Mouse (Mus musculus) embryo, embryonic 11.5 days (tissue): ENCODE data around the gene 2410015M20Rik.
"Not testable (repeated sequence)": the region's sequence is repeated elsewhere in the genome, so short reads cannot be mapped to it uniquely, and the experiment has no call there.

ENCODE experiments used
- DNase-seq: peaks from one replicate; pipeline ENCODE4 v3.0.0-alpha.2; 2012; ENCODE audit warnings: low read depth, low spot score

Gene 2410015M20Rik

DNA sequence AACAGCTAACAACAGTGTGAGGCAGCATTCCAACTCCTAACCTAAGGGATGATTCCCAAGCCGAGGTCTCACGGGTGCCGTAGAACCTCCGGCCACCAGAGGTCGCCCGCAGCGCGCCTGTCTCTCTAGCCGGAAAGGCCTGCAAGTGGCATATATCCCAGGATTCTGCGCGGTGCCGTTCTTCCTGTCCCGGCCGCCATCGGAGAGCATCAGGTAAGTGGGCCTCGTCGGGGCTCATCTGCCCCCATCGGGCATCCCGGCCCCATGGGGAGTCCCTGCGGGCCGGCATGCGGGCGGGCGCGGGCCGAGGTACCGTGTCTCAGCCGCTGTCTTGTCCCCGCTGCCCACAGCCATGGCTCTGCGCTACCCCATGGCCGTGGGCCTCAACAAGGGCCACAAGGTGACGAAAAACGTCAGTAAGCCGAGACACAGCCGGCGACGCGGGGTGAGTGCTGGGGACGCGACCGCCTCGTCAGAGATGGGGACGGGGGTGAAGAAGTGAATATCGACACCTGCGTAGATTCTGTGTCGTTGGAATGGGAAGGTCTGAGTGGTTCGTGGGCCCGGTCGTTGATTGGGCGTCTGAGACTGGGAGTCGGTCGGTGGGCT is 3.8 kb upstream of the 2410015M20Rik start, which contains the start of gene Rpl36:
TSS of gene Rpl36 (plus strand) at position 181 of the 609 bp plus-strand sequence.
- peak; percentile 85 for DNase-seq

DNA sequence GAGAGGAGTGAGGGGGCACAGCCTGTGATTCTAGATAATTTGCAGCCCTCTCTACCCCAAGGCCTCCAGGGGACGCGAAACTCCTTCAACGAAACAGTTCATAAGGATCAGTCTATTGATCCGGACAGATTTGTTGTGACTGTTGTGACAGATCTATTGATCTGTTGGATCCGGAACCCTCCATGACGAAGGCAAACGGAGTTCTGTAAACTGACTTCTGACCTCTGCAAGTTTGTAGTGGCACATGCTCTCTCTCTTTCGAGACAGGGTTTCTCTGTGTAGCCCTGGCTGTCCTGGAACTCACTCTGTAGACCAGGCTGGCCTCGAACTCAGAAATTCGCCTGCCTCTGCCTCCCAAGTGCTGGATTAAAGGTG is 3.0 kb upstream of the 2410015M20Rik start:
- DNase-seq: not testable (repeated sequence)

DNA sequence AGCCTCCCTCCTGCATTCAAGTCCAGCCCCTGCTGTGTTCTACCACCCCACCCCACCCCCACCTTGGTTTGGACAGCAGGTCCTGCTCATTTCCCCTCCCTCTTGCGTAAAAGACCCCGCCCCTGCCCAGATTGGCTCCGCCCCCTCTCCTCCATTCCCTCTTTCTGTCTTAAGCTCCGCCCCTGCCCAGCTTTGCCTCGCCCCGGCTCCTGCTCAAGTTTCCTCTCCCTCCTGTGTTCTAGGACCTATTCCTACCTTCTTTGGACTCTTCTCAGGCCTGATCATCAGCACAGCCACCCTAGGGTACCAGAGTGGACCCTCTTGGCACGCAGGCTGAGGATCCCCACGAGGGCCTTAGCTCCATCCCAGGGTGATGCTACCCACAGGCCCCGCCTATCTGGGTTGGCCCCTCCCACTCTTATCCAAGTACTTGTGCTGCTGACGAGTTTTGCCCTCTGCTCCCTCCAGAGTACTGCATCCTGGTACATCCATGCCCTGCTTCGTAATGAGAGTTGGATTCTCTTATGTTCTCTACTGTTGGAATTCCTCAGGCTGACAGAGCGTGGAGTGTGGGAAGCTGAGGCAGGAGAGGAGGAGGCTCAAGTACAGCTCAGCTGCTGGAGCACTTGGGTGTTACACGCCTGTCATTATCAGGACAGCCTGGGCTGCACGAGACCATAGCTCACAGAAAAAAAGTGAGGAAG is 2.4 kb upstream of the 2410015M20Rik start:
- DNase-seq: no peak

DNA sequence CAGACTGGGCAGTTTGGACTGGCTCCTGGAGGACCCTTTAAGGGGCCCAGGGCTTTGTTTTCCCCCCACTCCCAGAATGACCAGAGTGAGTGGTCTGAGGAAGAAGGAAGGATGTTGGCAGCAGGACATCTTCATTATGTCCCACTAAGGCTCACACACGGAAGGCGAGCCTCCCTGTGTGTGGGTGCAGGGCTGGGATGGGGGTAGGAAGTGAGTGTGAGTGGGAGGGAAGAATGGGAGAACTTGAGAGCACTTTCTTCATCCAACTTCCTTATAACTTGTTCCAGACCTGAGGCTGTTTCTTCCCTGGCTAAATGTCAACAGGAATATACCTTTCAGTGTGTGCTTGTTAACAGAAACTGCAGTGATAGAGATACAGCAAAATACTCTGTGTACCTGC is 1.8 kb upstream of the 2410015M20Rik start:
- DNase-seq: no peak

DNA sequence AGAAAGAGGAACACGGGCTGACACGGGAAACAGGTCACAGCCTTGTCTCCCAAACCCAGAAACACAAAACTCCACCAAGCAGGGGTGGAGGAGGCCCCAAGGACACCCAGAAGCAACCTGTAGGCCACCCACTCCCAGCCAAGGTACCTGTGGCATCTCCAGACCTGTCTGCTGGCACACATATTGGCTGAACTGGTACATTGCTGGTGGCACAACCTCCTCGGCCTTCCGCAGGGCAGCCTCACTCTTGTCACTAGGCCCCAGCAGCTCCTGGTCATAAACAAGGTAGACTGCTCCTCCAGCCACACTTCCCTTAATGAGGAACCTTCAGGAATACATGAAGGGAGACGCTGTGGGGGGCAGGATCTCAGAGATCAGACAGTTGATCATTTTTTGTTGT is 872 bp downstream of the 2410015M20Rik start:
- DNase-seq: no peak

DNA sequence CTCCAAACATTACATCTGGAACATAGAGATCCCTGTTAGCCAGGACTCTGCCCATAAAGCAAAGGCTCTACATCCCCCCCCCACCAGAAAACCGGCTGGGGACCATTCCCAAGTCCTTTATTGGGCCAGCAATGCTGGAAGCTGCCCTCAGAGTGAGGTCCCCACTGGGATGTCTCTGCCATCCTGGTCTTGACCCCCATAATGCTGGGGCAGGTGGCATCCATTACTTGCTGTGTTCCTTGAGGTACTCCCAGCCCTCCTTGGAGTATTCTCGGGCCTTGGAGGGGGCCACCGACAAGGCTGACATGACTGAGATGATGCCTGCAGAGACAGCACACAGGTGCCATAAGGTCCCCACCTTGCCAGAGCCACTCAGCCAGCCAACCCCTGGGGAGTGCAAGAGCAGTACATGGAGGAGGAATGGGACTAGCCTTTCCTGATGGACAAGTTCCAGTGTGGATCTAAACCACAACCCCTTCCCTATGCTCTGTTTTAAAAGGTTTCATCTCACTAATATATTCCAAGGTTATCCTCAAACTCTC is 2.0 kb downstream of the 2410015M20Rik start:
- no peak for DNase-seq

DNA sequence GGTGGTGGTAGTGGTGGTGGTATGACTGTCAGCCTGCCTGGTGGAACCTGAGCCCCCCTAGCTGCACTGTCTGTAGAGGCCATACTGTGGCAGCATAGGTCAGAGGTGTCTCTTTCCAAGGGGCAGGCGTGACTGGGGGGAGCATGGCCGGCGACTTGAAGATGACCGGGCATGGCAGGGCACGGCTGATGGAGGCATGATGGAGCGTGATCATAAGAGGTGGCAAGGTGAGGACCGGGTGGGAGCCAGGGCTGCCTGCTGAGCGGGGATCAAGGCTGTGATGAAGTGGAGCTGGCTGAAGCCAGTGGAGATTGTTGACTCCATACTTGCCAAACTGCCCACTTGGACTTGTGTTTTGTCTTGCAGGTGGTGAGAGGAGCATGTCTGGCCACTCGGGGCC is 4.1 kb downstream of the 2410015M20Rik start:
- DNase-seq: no peak

DNA sequence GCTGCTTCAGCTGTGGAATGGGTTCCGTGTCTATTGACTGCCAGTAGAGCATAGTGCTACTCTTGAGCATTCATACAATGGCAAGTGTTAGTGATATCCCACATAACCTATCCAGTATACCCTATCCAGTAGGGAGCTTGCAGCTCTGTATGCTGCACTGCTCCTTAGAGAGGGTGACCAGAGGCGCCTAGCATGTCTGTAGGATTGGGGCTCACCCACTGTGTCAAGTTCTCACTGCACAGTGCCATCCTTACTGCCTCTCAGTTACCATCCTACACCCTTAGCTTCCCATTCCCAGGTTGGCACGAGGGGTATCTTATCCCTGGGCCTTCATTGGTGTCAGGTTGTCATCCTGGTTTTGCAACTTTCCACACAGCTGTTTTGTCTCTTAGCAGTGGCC is 5.1 kb downstream of the 2410015M20Rik start:
- no peak for DNase-seq

DNA sequence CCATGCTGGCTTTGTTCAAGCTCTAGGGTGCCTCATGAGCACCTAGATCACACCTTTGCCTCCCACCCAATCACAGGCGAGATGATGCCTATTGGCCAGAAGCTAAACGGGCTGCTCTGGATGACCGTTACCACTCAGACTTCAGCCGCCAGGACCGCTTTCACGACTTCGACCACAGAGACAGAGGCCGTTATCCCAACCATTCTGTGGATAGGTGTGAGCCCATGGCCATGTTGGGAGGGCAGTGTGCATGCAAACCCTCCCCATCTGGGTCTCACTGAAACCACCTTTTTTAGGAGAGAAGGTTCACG is 5.5 kb downstream of the 2410015M20Rik start:
- DNase-seq: no peak

DNA sequence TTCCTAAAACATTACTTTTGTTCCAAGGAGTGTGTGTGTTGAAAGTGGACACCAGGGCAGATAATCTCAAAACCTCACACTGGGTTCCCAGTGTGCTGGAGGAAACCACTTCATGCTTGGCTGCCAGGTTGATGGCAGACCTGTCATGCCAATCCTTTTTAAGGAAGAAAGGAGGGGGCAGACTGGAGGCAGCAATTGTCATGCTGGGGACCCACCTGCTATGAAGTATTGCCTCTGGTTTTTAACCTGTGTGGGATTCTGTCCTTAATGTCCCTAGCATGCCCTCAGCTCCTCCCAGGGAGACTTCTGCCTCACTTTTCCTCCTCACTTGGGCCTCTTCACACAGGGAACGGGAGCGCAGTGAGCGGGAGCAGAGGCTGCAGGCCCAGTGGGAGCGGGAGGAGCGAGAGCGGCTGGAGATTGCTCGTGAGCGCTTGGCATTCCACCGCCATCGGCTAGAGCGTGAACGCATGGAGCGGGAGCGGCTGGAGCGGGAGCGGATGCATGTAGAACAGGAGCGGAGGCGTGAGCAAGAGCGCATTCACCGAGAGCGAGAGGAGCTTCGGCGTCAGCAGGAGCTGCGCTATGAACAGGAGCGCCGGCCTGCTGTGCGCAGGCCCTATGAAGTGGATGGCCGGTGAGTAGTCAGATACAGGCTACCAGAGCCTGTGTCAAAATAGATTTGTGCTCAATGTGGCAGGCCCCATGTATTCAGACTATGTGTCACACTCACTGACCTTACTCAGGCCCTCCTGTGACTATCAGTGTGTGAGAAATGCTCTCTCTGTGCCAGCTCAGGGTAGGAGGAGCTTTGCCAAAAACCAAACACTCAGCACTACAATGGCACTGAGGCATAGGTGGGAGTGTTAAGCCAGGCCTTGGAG is 6.1 kb downstream of the 2410015M20Rik start:
- DNase-seq: no peak

DNA sequence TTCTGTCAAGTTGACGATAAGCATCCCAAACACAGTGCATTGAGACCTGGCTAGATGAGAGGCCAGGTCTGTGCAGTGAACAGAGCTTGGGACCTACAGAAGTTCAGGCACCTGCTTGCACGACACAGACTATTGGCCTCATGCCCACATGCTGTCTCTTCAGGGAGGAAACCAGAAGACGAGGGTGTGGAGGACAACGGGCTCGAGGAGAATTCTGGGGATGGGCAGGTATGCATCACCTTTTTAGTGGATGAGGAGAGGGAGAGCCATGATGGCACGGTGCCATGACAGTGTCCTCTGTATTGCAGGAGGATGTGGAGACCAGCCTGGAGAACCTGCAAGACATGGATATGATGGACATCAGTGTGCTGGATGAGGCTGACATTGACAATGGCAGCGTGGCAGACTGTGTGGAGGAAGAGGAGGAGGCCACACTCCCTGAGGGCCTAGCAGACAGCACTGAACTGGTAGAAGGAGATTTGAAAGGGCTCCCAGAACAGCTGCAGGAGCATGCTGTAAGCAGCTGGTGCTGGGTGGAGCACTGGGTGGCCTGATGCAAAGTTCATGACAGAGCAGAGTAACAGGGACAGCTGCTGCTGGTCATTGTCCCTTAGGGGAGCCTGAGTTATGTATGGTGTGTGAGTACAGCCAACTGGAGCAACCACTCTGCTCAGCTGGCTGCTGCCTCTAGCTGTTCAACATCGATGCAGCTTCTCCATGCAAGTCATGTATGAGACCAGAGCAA is 15.9 kb downstream of the 2410015M20Rik start:
- DNase-seq: no peak

DNA sequence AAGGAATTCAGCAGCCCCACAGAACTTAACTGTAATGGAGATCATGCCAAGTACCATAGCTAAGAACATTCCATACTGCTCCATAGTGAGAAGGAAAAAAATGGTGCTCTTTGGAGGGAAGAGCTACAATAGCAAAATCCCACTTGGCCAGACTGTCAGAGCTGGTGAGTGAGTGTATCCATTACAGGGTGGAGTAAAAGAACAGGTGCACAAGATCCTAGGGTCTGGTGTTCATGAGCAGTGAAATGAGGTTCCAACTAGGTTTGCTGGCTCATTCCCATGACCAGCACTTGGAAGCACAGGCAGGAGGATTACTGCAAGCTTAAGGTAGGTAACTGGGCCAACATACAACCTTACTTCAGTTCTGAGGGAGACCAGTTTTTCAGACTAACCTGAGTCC is 17.0 kb downstream of the 2410015M20Rik start:
- no peak for DNase-seq

DNA sequence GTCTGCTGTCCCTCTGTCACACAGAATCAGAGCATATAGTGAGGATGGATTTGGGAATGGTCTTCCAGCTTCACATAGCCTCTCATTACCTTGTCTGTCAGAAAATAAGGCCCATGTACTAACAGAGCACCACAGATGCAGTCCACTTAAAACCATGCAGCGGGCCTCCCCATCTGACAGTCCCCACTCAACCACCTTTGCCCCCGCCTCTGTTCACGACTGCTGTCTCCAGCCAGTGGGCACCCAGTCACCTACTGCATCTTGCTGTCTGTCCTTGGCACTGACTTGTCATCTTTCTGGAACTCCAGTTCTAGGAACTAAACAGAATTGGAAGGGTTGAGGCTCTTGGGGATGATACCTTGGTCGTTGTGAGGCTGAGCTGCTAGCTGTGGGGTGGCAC is 20.6 kb downstream of the 2410015M20Rik start:
- DNase-seq: no peak

DNA sequence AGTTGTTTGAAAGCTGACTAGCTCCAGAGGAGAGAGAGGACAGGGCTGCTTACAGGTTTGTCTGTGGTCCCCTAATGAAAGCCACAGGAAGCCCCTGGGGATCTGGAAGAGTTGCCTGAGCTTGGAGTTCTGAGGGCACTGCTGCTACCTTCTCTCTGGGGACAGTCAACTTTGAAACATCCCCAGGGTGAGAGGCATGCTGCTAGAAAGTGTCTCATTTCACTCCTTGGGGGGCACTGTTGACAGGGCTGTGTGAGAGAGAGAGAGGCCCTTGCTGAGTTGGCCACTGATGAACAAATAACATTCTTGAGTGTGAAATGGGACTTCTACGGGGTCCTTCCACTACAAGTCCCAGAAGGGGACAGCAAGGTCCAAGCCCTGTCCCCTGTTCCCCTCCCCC is 21.8 kb downstream of the 2410015M20Rik start:
- DNase-seq: no peak

DNA sequence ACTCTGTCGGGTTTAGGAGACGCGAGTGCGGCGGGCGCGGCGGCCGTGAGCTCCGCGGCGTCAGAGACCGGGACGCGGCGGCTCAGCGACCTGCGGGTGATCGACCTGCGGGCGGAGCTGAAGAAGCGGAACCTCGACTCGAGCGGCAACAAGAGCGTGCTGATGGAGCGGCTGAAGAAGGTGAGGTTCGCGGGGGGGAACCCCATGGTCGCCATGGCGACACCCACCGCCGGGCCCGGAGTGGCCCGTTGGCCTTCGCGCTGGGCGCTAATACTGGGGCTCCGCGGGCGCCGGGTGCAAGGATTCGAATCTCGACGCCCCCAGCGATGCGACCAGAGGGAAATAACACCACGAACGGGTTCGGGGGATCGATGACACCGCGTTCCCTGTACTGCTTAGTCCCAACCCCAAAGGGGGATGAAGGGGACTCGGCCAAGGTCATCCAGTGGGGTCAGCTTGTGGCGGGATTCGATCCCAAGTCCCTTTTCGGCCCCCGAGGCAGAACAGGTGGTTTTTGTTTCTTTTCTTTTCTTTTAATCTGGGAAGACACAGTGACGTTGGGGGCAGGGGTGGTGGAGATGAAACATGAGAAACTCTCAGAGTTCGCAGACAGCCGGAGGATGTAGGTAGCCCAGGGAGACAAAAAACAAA is 24.3 kb downstream of the 2410015M20Rik start:
- peak; percentile 14 for DNase-seq

DNA sequence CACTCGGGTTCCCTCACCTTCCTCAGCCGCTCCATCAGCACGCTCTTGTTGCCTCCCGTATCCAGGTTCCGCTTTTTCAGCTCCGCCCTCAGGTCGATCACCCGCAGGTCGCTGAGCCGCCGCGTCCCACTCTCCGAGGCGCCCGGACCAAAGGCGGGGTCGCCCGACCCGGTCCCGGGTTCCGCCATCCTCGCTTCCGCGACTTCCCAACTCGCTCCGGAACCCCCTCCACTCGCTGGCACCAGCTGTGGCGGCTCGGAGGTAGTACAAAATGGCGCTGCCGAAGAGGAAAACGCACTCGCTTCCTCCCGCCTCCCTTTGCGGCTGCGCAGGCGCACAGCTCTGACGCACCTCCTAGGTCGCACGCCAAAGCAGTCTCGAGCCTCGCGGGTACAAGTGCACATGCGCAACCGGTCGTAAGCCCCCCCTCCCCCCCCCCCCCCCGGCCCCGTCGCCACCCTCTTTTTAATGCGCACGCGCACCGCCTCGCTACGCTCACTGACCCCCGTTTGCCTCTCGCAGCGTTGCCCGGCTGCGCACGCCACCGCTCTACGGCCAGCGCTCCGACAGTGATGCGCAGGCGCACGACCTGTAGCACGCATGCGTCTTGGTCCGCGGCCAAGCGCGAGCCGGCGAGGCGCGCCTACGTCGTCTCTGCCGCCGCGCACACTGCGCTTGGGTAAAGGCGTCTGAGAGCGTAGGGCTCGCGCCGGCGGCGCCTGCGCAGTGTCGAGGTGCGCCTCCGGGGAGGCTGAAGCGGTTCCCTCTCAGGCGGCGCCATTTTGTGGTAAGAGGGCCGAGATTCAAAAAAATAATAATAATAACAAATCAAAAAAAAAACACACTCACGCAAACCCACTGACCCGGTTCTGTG is 25.1 kb downstream of the 2410015M20Rik start, which contains the start of the genes Safb2 and Safb:
TSS of gene Safb2 (minus strand) at position 329 of the 874 bp plus-strand sequence.
TSS of gene Safb (plus strand) at position 569 of the 874 bp plus-strand sequence.
- DNase-seq: peak; percentile 100

DNA sequence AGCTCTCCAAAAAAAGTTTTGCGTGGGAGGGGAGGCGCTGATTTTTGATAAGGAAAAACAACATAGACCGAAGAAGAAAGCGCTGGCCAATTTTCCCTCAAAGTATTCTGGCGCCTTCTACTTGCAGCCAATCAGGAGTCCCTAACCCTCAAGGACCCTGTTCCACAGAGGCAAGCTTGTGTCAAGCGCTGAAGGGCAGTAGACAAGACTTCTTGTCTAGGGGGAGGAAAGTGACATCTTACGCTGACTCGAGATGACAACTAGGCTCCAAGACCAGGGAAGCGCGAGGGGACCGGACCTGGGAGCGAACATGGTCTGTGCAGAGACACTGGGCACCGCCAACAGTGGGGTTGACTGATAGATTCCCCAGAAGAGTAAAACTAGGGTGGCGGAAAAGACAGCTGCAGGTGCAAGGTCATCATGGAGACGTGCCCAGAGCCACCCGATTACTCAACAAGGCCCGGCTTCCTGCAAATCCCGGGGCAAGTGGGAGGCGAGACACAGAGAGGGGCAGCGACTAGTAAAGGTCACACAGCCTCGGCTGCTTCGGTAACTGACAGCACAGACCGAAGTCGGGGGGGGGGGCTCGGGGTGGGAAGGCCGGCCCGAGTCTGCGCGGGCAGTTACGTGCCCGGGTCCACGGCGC is 25.8 kb downstream of the 2410015M20Rik start:
- DNase-seq: no peak

DNA sequence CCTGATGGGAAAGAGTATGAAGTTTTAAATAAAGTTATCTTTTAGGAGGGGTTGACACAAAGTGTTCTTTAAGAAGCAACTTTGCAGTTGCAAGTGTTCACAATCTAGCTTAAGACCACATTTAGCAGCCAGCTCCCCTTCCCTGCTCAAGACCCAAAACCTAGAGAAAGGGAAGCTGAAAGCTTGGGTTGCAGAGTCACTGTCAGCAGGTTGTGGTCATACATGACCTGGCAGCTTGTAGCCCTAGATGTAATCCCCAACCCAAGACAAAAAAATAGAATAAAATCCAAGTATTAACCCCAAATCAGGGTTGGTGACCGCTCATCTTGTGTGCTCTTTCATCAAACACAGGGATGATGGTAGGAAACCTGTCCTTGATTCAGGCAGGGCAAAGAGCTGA is 26.5 kb downstream of the 2410015M20Rik start:
- no peak for DNase-seq

DNA sequence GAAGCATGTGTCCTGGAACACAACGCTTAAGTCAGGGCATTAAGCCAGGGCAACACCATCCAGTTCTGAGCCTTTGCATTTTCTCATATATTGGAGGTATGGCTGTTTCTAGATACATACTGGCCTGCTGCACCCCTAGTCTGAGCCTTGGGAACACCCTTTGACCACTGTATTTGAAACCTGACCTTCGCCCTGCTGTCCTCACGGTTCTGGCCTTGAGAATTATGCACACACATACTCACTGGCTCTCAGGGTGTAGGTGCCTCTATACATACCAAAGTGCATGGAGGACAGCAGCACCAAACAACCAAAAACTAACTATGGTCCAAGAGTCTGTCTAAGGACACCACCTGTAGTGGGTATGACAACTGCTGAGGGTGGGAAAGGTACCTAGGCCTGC is 36.6 kb downstream of the 2410015M20Rik start:
- DNase-seq: no peak
